Comparison of ENCODE assay signal across 1 mouse cellular context in genomic region chr1:165120349-165120898, GRCm38 (mm10).
TF ChIP-seq lines count a peak whose summit lies in the region.

No protein-coding gene starts in this region.

TF ChIP-seq in CH12.LX, 34 proteins besides CTCF, POLR2A, EP300 and RAD21 (continued from another document):
- TF ChIP-seq ELF1 (IDR thresholded peaks at IDR 0.05; ENCODE audit: low read depth, low read length), result no peak
- no peak for TF ChIP-seq ETS1 (conservative IDR thresholded peaks at IDR 0.05; ENCODE audit: low read depth, low read length)
- no peak for TF ChIP-seq IRF4 (IDR thresholded peaks at IDR 0.05; ENCODE audit: low read depth, low read length)
- TF ChIP-seq MXI1 (IDR thresholded peaks at IDR 0.05; ENCODE audit: low read depth, low read length), result no peak
- no peak for TF ChIP-seq JUN (IDR thresholded peaks at IDR 0.05; ENCODE audit: insufficient read depth, low read depth, low read length)
